Mouse (Mus musculus) erythroid progenitor cell, adult 5-6 weeks (primary cell): ENCODE data around the gene Stat3. TPM values are rescaled to one million over a fixed set of nuclear protein-coding genes. Genes with fewer than 3 reads are reported as not detected.

ENCODE experiments used
- ATAC-seq: replicated peaks from 2 replicates; pipeline ENCODE4 v1.8.0; 2016; ENCODE audit warnings: moderate number of reproducible peaks, mild to moderate bottlenecking, moderate TSS enrichment, inconsistent platforms; ENCODE audit not compliant: poor library complexity, low FRiP score, severe bottlenecking
- total RNA-seq, 2 experiments: library from RNA; stranded (forward) in 1 of 2; stranded (reverse) in 1 of 2; fragments of 150-400 nt in 1 of 2; fragments of 186-747, 209-891 nt in 1 of 2; gene quantifications; 2 replicates each; pipeline versions ENCODE4 v1.2.3 to v1.2.4; 2015 to 2017; ENCODE audit warnings: low replicate concordance in 2 of 2

Stat3 gene
- 31.0 and 31.4 TPM in 2 replicates for total RNA-seq (2015; ENCODE audit: low replicate concordance)
- total RNA-seq (2017; ENCODE audit: low replicate concordance) = 26.2 and 26.6 TPM in 2 replicates

DNA sequence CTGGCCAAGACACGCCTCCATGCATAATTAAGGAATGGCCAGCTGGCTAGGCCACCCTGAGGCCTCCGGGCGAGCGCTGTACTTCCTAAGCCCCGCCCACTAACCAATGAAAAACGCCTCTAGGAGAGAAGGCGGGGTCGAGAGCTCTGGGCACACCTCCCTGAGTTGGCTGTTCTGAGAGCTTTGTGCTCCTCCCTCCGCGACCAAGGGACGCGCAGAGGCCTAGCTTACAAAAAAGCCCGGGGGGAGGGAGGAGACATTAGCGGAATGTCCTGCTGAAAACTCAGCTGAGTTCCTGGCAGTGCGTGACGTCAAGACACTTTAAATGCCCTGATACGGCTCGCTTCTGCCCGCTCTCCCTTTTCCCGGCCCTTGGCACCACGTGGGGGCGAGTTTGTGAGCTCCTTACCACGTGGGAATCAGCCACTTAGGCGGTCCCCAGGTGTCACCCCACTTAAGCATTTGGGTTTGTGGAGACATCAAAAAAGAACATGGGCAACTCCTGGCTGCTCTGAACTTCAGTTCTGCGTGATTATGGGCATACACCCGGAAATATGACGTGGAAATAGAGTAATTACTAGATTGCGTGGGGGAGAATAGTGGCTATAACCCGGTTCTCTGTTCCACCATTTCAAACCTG lies at the start of gene Stat3:
Stat3 (minus strand) TSS at position 29 of the 640 bp plus-strand sequence.
- ATAC-seq = peak; percentile 94

DNA sequence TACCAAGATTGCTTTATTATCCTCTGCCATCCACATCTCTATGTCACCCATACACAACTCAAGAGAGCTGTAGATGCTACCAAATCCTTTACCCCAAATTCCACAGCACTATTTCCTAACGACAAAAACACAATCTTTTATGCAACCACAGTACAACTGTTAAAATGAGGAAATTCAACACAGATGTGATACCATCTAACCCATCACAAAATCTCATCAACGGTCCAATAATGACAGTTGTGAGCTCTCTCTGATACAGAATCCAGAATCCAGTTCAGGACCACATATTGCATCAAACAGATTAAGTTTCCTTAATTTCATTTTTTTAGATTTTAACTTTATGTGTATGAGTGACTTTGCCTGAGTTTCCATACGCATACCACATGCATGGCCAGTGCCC lies 49.3 kb upstream of the Stat3 start:
- no peak for ATAC-seq

GRCm38 (mm10) chr11:100985607-100986006 lies 46.3 kb upstream of the Stat3 start:
- no peak for ATAC-seq

GRCm38 (mm10) chr11:100983778-100984131 lies 44.4 kb upstream of the Stat3 start:
- no peak for ATAC-seq

GRCm38 (mm10) chr11:100983125-100983777 lies 43.9 kb upstream of the Stat3 start:
- ATAC-seq = peak; percentile 83

DNA sequence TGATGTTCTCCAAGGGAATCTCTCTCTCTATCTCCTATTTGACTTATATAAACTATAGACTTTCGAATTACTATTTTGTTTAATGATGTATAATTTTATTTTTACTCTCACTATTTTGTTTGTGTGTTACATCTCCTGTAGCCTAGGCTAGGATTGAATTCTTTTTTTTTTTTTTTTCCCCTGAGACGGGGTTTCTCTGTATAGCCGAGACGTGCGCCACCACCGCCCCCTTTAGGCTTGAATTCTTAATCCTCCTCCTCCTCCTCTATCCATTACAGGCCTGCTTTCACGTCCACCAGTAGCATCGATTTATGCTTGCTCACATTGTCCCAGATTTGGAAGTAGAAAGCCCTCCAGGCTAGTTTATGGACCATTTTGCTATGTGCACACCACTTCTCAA lies 42.7 kb upstream of the Stat3 start:
- no peak for ATAC-seq

- no peak for ATAC-seq
Measured at GRCm38 (mm10) chr11:100981236-100981635, 41.9 kb upstream of the Stat3 start.

DNA sequence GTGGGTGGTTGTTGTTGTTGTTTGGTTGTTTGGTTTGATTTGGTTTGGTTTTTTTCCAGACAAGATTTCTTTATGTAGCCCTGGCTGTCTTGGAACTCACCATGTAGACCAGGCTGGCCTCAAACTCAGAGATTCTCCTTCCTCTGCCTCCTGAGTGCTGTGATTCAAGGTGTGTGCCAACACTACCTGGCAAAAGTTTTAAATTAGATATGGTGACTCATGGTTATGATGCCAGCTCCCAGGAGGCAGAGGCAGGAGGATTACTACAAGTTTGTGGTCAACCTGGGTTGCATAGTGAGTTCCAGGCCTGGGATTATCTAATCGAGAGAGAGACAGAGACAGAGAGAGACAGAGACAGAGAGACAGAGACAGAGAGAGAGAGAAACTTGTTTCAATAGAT lies 41.1 kb upstream of the Stat3 start:
- no peak for ATAC-seq

DNA sequence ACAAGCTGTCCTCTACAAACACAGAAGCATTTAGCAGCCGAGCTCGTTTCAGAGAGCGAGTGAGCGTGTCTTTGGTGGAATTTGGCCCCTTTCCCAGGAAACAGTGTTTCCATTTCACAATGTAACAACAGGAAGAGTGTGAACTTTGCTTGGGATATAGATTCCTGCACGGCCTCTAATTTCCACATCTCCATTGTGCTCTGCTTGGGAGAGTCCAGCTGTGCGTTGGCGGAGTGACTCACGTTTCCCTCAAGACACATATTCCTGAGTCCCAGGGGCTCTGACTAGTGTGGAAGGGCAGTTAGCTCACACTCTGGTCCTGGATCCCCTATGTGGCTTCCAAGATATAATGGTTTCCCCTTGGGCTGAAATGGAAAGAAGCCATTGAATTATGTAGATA lies 40.5 kb upstream of the Stat3 start:
- ATAC-seq = no peak

GRCm38 (mm10) chr11:100975241-100975640 lies 35.9 kb upstream of the Stat3 start:
- no peak for ATAC-seq

DNA sequence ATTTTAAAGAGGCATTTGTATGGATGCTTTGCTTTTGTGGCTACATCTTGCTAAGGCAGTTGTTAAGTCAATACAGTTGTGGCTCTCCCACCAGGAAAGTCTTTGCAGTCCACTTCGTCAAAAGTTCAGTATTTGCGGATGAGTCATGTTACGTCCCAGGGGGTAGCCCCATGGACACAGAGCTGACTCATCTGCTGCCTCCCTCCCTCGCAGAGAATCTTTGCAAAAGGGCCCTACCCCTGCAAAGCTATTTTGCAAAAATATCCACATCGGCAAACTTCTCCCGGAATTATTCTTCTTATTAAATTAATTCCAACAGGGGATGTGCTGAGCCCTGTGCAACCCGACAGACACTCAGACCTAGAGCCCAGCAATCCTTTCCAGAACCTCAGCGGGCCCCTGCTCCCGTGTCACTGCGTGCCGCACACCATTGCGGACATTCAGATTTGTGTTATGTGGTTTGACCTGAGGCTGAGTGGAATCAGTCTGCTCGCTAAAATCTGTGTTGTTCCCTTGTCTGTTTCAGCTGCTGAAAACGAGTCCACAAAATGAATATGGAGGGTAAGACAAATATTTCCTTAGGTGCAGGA lies 35.1 kb upstream of the Stat3 start:
- ATAC-seq = no peak

GRCm38 (mm10) chr11:100973245-100973644 lies 33.9 kb upstream of the Stat3 start:
- ATAC-seq = no peak

DNA sequence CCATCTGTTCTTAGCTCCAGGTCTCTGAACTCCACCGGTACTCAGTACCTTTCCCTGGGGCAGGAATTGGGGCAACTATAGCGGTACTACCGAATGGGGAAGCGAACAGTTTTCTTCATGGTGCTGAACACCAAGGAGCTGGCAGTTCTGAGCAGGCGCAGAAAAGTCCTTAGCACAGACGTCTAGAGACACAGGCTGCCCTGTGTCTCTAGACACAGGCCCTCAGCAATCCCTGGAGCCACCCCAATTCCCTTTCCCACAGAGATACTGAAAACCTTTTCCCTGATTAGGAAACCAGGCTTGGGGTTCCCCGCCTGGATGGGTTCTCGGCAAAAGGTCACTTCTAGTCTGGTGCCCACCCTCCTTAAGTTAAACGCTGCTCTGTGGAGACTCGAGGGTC lies 32.1 kb upstream of the Stat3 start:
- ATAC-seq = no peak

DNA sequence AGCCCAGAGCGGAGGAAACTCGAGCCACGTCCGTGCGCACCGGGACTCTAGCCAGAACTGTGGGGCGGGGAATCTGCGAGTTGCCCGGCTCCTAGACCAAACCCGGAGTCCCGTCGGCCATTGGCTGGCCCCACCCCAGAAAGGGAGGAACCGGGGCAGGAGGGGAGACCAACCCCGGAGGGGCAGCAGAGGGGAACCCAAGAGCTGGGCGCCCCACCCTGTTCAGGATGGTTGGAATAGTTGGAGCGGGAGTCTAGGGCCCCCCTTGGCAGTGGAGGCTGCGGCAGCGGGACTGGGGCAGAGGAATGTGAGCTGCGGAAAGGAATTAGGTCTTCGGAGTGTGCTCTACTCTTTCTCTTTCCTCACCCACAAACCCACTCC lies 31.2 kb upstream of the Stat3 start, which contains the start of gene Cavin1:
Cavin1 (minus strand) TSS at position 331 of the 381 bp plus-strand sequence.
- no peak for ATAC-seq

GRCm38 (mm10) chr11:100969744-100970556 lies 30.6 kb upstream of the Stat3 start:
- ATAC-seq = no peak; the same call in 1 of the 2 replicates

DNA sequence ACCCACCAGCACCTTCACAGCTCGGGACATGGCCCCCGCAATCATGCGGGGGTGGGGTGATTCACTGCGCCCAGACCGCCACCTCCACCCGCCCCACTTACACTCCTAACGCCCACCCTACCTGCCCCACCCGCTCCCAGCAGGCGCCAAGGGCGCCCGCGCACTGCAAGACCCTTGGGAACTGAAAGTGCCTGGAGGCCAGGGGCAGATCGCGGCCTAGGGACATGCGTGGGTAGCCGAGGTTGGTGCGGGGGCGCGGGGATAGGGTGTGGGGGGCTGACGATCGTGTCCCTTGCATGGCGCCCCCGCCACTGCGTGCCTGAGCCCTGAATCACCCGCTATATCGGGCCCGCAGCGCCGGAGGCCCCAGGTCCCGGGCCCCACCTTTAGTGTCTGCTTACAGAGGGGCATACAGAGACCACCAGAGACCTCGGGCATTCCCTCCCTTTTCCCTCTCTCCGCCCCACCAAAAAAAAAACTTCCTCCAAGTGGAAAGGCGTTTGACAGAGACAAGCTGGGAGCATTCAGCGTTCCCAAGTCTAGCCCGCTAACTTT lies 29.9 kb upstream of the Stat3 start:
- ATAC-seq = no peak

DNA sequence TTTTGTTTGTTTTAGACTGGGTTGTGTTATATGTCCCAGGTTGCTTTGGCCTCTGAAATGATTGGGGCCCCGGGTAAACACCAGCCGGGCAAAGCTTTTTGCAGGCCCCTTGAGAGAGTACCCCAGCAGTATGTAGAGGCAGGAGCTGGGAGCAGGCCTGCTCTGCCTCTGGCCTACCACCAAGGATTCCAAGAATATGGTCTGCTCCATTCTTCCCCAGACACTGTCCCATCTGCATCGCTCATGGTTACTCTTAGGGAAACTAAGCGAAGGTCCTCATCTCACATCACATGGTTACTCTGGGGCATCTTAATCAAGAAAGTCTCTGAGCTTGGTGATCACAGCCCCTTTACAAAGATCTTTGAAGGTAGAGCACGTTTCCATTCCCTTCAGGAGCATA lies 29.2 kb upstream of the Stat3 start:
- ATAC-seq = no peak

GRCm38 (mm10) chr11:100967881-100968420 lies 28.6 kb upstream of the Stat3 start:
- ATAC-seq = no peak

DNA sequence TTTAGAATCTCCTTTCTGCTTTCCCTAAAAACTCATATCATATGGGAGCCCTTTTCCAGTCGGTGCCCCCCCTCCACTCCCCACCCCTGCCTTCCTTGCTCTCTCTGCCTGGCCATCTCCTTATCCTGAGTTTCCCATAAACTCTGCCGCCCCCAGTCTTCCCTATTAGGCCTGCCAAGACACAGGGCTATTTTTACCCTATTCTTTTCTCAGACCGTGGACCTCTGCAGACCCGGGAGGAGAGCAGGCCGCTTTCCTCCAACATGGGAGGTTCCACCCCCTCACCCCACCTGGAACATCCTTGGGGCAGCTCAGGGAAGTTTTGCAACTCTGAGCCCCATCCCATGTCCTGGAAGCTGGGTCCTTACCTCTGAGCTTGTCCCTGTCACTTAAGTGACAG lies 28.0 kb upstream of the Stat3 start:
- no peak for ATAC-seq

- no peak for ATAC-seq
Measured at GRCm38 (mm10) chr11:100965760-100966159, 26.4 kb upstream of the Stat3 start.
